Mouse (Mus musculus) midbrain, embryonic 11.5 days (tissue): Measurements from ENCODE around the gene Bicral. TPM values are rescaled to one million over a fixed set of nuclear protein-coding genes. Genes with fewer than 3 reads are reported as not detected.
"Not testable (repeated sequence)": the region's sequence is repeated elsewhere in the genome, so short reads cannot be mapped to it uniquely, and the experiment has no call there.

Source experiments
- ATAC-seq: fragments of 200-750 bp; cut with Nextera tagmentation; 2 replicates; pipeline ENCODE4 v1.8.0; 2017; ENCODE audit warnings: moderate TSS enrichment, moderate library complexity; ENCODE audit not compliant: low FRiP score
- DNase-seq: peaks from one replicate; pipeline ENCODE4 v3.0.0; 2015; ENCODE audit warnings: low spot score; ENCODE audit errors: missing footprints
- H3K27ac ChIP-seq: fragments of 300-500 bp; sonication (generic); 2 replicates; pipeline ENCODE4 v1.5.1; 2014; ENCODE audit warnings: low read depth, low read length
- H3K27me3 ChIP-seq: fragments of 300-500 bp; sonication (generic); 2 replicates; pipeline ENCODE4 v1.6.1; 2014; ENCODE audit warnings: mild to moderate bottlenecking, low read length, moderate library complexity, mixed read lengths; ENCODE audit not compliant: control insufficient read depth, insufficient read depth
- H3K36me3 ChIP-seq: fragments of 300-500 bp; sonication (generic); 2 replicates; pipeline ENCODE4 v1.6.1; 2014; ENCODE audit warnings: mild to moderate bottlenecking, low read length, moderate library complexity, mixed read lengths; ENCODE audit not compliant: control insufficient read depth, insufficient read depth
- H3K4me1 ChIP-seq: fragments of 300-500 bp; sonication (generic); 2 replicates; pipeline ENCODE4 v1.6.1; 2014; ENCODE audit warnings: low read length; ENCODE audit not compliant: control insufficient read depth, insufficient read depth
- H3K4me2 ChIP-seq: fragments of 300-500 bp; sonication (generic); 2 replicates; pipeline ENCODE4 v1.6.1; 2014; ENCODE audit warnings: mild to moderate bottlenecking, moderate library complexity
- H3K4me3 ChIP-seq: fragments of 300-500 bp; sonication (generic); 2 replicates; pipeline ENCODE4 v1.5.1; 2014; ENCODE audit warnings: low read depth, low read length
- H3K9ac ChIP-seq: fragments of 300-500 bp; sonication (generic); 2 replicates; pipeline ENCODE4 v1.6.1; 2014; ENCODE audit warnings: low read length
- H3K9me3 ChIP-seq: fragments of 300-500 bp; sonication (generic); 2 replicates; pipeline ENCODE4 v1.6.1; 2016; ENCODE audit warnings: low read length; ENCODE audit not compliant: control insufficient read depth
- WGBS: fragments of 180-500 bp; shearing (Covaris S2); extraction: QIAGEN DNeasy Blood & Tissue Kit; methylation state at CpG from one replicate; pipeline ENCODE4 v1.1.7; 2014; 5-methylcytosine and 5-hydroxymethylcytosine counted together
- polyA plus RNA-seq: library from polyadenylated mRNA; unstranded; fragments of >200 nt; fragmentation: Nextera tagmentation; extraction: Ambion mirVana; gene quantifications from 2 replicates; pipeline ENCODE4 v1.2.1, GENCODE M21; 2014

Gene Bicral
- polyA plus RNA-seq, 1 experiment from 2014 or later: 5.8 TPM

DNA sequence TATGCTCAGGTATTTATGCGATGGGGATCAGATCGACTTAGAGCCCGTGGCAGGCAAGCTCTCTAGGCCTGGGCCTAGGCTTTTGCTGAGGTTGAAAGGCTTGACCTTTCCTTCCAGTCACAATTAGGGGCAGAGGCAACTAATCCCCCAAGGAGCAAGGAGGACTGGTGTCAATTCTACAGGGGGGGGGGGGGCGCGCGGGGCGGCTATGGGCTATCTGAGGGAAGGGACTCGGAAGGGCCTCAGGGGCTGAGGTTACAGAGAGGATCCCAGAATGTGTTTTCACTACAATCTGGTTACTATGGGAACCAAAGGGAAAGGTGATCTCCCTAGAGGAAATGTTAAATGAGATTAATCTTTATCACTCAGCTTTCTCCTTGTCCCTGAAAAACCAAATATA, 60.9 kb downstream of the Bicral start:
- H3K4me1 ChIP-seq: no peaks in the 10 kb centered on the region; the same call in 1 of the 2 replicates
- H3K4me3 ChIP-seq: no peak overlapping the region
- H3K4me2 ChIP-seq: no peak overlapping the region
- no peaks in the 10 kb centered on the region for H3K9me3 ChIP-seq
- H3K36me3 ChIP-seq: peaks cover 2% of the 10 kb centered on the region; the same call in 1 of the 2 replicates
- no peaks in the 10 kb centered on the region for H3K27me3 ChIP-seq
- DNase-seq (no peak), ATAC-seq (no peak)
- 26% methylated on average over 5 of the region's 8 CpGs for WGBS
- no peak overlapping the region for H3K9ac ChIP-seq
- H3K27ac ChIP-seq: no peak overlapping the region

DNA sequence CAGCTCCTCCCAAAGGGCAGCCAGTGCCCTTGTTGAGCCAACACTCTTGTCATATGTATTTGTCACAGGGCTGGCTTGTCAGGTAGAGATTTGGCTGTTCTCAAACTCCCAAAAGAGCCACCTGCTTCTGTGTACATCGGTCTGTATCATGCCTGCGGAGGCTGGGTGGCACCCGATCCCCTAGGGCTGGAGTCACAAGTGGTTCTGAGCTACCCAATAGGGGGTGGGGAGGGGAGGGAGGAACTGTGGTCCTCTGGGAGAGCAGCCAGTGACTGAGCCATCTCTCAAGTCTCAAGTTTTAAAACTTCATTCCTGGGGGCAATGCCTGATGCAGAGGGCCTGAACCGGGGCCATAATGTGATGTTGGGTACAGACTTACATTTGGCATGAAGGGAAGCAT, 61.5 kb downstream of the Bicral start:
- H3K4me3 ChIP-seq: no peak overlapping the region
- no peaks in the 10 kb centered on the region; the same call in 1 of the 2 replicates for H3K4me1 ChIP-seq
- H3K4me2 ChIP-seq: no peak overlapping the region
- no peak overlapping the region for H3K27ac ChIP-seq
- H3K9ac ChIP-seq: no peak overlapping the region
- no peaks in the 10 kb centered on the region for H3K9me3 ChIP-seq
- DNase-seq: no peak
- no peak for ATAC-seq
- H3K36me3 ChIP-seq: peaks cover 2% of the 10 kb centered on the region; the same call in 1 of the 2 replicates
- 87% methylated on average over 4 of the region's 4 CpGs for WGBS
- H3K27me3 ChIP-seq: no peaks in the 10 kb centered on the region

DNA sequence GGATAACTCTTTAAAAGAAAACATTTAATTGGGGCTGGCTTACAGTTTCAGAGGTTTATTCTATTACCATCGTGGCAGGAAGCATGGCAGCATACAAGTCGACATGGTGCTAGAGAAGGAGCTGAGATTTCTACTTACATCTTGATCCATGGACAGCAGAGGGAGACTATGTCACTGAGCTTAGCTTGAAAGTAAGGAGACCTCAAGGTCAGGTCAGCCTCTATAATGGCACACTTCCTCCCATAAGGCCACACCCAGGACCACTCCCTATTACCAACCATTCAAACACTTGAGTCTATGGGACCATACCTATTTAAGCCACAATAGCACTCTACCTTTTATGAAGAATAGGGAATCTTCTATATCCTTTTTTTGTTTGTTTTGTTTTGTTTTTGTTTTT, 65.3 kb downstream of the Bicral start:
- no peak overlapping the region for H3K4me2 ChIP-seq
- WGBS: 88% methylated on average over 2 of the region's 2 CpGs
- no peak overlapping the region for H3K27ac ChIP-seq
- no peak overlapping the region for H3K9ac ChIP-seq
- no peaks in the 10 kb centered on the region for H3K9me3 ChIP-seq
- H3K27me3 ChIP-seq: no peaks in the 10 kb centered on the region
- H3K36me3 ChIP-seq: no peaks in the 10 kb centered on the region
- H3K4me3 ChIP-seq: no peak overlapping the region
- DNase-seq (no peak), ATAC-seq (no peak)
- H3K4me1 ChIP-seq: no peaks in the 10 kb centered on the region; the same call in 1 of the 2 replicates

DNA sequence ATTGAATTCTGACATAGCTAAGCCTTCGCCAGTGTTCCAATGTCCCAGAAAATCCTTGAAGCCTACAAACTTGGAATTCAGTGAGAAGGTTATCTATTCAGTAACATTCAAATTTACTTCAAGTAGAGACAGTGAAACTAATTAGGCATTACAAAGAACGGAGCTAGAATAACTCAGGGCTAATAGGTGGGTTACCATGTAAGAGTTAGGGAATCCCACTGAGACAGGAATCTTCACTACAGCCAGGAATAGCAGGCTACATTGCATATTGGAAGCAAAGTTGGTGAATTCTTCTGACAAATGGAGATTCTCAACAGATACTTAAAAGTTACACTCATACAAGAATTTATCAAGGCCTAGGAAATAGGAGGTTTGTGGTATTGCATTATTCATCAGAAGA, 70.3 kb downstream of the Bicral start:
- not testable (repeated sequence) for H3K27me3 ChIP-seq, H3K4me1 ChIP-seq, DNase-seq, H3K4me2 ChIP-seq, H3K9me3 ChIP-seq, H3K9ac ChIP-seq, ATAC-seq, H3K36me3 ChIP-seq, H3K27ac ChIP-seq, H3K4me3 ChIP-seq
- WGBS: 61% methylated on average over 2 of the region's 2 CpGs

DNA sequence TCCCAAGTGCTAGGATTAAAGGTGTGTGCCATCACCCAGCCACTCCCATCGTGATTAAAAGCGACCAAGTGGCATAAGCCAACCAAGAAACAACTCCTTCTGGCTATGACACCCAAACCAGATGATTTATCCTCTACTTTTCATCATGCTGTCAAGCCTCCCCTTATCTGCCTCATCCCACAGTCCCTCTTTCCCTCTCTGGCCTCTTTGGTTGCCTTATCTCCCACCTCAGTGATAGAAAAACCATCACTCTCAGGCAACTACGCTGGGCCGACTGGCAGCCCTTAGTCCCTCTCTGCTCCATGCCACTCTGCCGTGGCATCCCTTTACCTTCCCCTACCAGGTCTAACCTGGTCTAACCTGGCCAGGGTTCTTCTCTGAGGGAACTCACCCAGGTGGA, 71.3 kb downstream of the Bicral start:
- Histone ChIP-seq H3K4me3 (no peak overlapping the region), H3K9me3 (no peaks in the 10 kb centered on the region), H3K36me3 (no peaks in the 10 kb centered on the region), H3K4me2 (no peak overlapping the region), H3K4me1 (no peaks in the 10 kb centered on the region), H3K27me3 (no peaks in the 10 kb centered on the region), H3K27ac (no peak overlapping the region), H3K9ac (no peak overlapping the region)
- no peak for DNase-seq
- ATAC-seq: no peak
- 93% methylated on average over 5 of the region's 5 CpGs for WGBS

DNA sequence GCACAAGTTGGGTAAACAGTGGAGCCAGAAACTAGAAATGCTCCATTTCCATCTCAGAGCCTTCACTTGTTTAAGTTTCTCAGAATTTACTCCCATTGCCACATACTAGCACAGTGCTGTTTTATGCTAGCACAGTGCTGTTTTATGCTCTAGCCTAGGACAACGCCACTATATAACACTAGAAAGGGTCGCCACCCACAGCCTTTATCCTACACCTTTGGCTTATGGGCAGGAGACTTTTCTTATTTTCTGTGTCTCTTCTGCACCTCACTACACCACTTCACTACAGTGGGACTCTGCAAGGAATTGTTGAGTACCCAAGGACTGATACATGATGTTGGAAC, 75.1 kb downstream of the Bicral start:
- Histone ChIP-seq H3K4me3 (peak overlapping the region; percentile 72), H3K27ac (peak overlapping the region; percentile 81; the same call in 1 of the 2 replicates), H3K4me1 (peaks cover 5% of the 10 kb centered on the region; the same call in 1 of the 2 replicates), H3K4me2 (peak overlapping the region; percentile 42), H3K27me3 (no peaks in the 10 kb centered on the region), H3K36me3 (peaks cover 18% of the 10 kb centered on the region), H3K9ac (no peak overlapping the region), H3K9me3 (no peaks in the 10 kb centered on the region)
- 84% methylated on average over 2 of the region's 2 CpGs for WGBS
- DNase-seq: no peak
- ATAC-seq: peak; percentile 28; the same call in 1 of the 2 replicates

DNA sequence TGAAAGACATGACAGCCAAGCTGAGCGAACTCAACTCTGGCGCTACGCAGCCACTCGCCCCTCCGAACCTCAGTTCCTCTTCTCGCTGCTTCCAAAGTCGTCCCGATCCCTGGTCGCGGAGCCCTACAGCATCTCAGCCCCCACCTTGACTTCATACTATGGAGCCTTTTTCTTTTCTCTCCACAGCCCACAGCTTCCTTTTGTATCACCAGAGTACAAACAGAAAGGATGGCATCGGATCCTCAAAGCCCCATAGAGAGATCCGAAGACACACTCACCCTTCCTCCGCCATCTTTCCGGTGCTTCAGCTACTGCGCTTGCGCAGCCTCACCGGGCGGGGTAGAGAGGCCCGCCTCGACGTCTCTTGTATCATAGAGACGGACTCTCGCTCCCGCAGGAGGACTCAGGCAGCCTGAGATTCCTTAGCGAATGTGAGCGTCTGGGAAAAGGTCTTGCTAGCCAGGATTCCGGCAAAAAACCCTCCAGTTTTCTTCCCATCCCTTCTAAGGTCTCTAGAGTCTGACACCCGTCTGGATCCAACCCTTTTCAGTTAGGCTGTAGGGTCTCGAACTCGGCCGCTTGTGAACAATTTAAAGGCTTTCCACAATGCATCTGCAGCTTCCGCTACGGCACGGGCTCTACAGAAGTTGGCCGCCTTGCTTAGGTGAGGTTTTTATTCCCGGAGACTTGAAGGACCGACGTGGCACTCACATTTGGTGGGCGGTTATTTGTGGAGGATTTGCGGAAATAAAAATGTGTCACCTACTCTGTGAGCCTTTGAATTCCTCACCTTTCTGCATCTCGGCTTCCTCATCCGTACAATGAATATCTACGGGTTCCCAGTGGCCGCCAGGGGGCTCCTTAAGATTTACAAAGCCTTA, 75.7 kb downstream of the Bicral start, which contains the start of gene Rpl7l1:
Gene Rpl7l1, minus strand, starts transcription at position 332 of the 881 bp plus-strand sequence.
- Histone ChIP-seq H3K4me1 (peaks cover 5% of the 10 kb centered on the region; the same call in 1 of the 2 replicates), H3K27me3 (no peaks in the 10 kb centered on the region), H3K36me3 (peaks cover 23% of the 10 kb centered on the region), H3K9ac (peak within 1 kb of the TSS; percentile 79), H3K4me3 (peak within 1 kb of the TSS; percentile 72), H3K9me3 (no peaks in the 10 kb centered on the region), H3K4me2 (peak within 1 kb of the TSS; percentile 73), H3K27ac (peak within 1 kb of the TSS; percentile 81)
- peak; percentile 98 for DNase-seq
- WGBS: 1% methylated on average over 44 of the region's 44 CpGs
- ATAC-seq: peak; percentile 95

DNA sequence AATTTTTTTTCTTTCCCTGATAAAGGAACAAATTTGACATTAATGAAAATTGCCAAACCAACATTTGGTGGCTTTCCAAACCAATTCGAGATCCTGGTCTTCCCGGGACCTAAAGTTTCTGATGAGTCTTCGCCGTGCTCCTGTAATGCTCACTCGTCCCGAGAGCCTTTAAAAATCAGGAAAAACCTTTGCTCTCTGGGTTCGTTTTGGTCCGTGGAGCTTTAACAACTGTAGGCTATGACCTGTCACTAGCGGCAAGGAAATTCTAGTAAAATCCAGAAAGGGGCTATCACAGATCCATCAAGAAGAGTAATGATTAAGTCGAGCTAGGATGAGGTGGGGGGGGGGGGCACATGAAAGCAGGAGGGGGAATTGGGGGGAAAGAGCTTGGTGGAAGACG, 76.4 kb downstream of the Bicral start:
- Histone ChIP-seq H3K27me3 (no peaks in the 10 kb centered on the region), H3K9ac (peak overlapping the region; percentile 79), H3K4me2 (peak overlapping the region; percentile 73), H3K27ac (peak overlapping the region; percentile 81), H3K4me1 (peaks cover 5% of the 10 kb centered on the region; the same call in 1 of the 2 replicates), H3K36me3 (peaks cover 27% of the 10 kb centered on the region), H3K4me3 (peak overlapping the region; percentile 72), H3K9me3 (no peaks in the 10 kb centered on the region)
- DNase-seq (no peak), ATAC-seq (no peak)
- 10% methylated on average over 11 of the region's 11 CpGs for WGBS

DNA sequence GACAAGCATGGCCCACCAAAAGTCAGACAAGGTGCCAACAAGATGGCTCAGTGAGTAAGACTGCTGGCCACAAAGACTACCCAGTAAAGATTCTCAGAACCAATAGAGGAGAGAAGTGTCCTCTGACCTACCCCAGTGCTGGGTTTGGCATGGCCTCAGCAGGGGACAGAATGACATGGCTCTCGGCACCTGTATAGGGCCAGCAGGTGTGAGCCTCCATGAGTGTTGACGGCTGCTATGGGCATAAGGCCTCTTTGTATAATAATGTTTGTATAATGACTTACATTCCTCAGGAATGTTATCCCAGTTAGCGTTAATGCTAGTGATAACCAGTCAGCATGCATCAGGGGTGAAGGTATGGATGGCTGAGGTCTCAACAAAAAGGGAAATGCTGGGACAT, 82.2 kb downstream of the Bicral start:
- 90% methylated on average over 3 of the region's 3 CpGs for WGBS
- Histone ChIP-seq H3K27ac (no peak overlapping the region), H3K4me3 (no peak overlapping the region), H3K9ac (no peak overlapping the region), H3K4me2 (no peak overlapping the region), H3K27me3 (no peaks in the 10 kb centered on the region), H3K4me1 (peaks cover 12% of the 10 kb centered on the region), H3K36me3 (peaks cover 40% of the 10 kb centered on the region), H3K9me3 (no peaks in the 10 kb centered on the region)
- DNase-seq (peak; percentile 82), ATAC-seq (no peak)
